Mouse (Mus musculus) limb, embryonic 12.5 days (tissue): Measurements from ENCODE around the gene Mrps27. TPM values are rescaled to one million over a fixed set of nuclear protein-coding genes. Genes with fewer than 3 reads are reported as not detected.

Experiments
- ATAC-seq: fragments of 200-750 bp; cut with Nextera tagmentation; 2 replicates; pipeline ENCODE4 v1.8.0; 2017; ENCODE audit warnings: low read depth, moderate TSS enrichment; ENCODE audit not compliant: insufficient number of reproducible peaks, insufficient read depth, low FRiP score, low TSS enrichment
- H3K27ac ChIP-seq: fragments of 300-500 bp; sonication (generic); 2 replicates; pipeline ENCODE4 v1.5.1; 2016; ENCODE audit warnings: mild to moderate bottlenecking, moderate library complexity
- H3K27me3 ChIP-seq: fragments of 300-500 bp; sonication (generic); 2 replicates; pipeline ENCODE4 v1.6.1; 2016; ENCODE audit warnings: mild to moderate bottlenecking, moderate library complexity
- H3K36me3 ChIP-seq: fragments of 300-500 bp; sonication (generic); 2 replicates; pipeline ENCODE4 v1.6.1; 2016; ENCODE audit warnings: mild to moderate bottlenecking, moderate library complexity
- H3K4me1 ChIP-seq: fragments of 300-500 bp; sonication (generic); replicated peaks from 2 replicates; pipeline ENCODE4 v1.6.1; 2016
- H3K4me2 ChIP-seq: fragments of 300-500 bp; sonication (generic); 2 replicates; pipeline ENCODE4 v1.6.1; 2016; ENCODE audit warnings: mild to moderate bottlenecking, moderate library complexity
- H3K4me3 ChIP-seq: fragments of 300-500 bp; sonication (generic); replicated peaks from 2 replicates; pipeline ENCODE4 v1.5.1; 2016; ENCODE audit warnings: mild to moderate bottlenecking
- H3K9ac ChIP-seq: fragments of 300-500 bp; sonication (generic); replicated peaks from 2 replicates; pipeline ENCODE4 v1.6.1; 2016; ENCODE audit warnings: mild to moderate bottlenecking, moderate library complexity
- H3K9me3 ChIP-seq: fragments of 300-500 bp; sonication (generic); 2 replicates; pipeline ENCODE4 v1.6.1; 2016; ENCODE audit warnings: mild to moderate bottlenecking, moderate library complexity
- WGBS: fragments of 180-500 bp; shearing (Covaris S2); methylation state at CpG from one replicate; pipeline ENCODE4 v1.1.7; 2016; 5-methylcytosine and 5-hydroxymethylcytosine counted together
- polyA plus RNA-seq: library from polyadenylated mRNA; unstranded; fragments of >200 nt; fragmentation: Nextera tagmentation; extraction: Ambion mirVana; gene quantifications from 2 replicates; pipeline ENCODE4 v1.2.1, GENCODE M21; 2016

Gene Mrps27
- 66.2 and 69.6 TPM in 2 replicates for polyA plus RNA-seq

DNA sequence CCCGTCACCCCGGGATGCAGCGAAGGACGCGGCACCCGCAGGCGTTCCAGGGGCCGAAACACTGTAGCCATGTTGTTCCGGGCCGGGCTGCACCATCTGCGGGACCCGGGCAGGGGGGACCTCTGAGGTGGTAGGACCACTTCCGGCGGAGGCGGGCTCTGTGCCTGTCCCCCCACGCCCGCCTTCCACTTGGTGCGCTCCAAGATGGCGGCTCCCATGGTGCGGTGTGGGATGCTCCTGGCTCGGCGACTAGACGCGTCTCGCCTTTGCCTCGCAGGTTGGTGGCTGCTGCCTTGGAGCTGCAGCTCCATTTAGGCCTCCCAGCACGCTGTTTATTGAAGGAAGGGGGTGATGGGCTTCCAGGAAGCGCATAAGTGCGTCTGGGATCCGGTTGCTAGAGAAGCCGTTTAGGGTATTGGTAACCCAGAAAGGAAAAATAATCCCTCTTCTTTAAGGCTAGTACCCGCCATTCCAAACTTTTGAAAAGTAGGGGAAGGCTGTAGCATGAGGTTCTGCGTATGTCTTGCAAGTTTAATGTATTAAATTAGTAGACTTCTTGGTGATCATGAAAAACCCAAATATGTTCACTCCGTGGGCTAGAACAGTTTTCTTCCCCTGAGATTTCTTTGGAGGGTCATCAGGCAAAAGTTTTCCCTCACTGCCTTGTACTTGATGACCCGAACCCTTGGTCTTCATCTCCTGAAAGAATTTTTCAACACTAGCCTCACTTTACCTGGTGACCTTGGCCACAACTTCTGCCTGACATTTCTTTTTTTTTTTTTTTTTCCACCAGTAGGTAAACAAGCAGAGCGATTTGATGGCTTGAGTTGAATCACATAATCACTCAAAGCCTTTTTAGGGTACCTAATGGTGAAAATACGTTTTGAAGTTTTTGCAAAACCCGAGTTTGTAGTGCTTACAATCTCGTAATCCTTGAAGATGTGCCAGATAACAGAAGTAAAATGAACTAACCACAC lies at the start of gene Mrps27, which contains the start of gene Ptcd2:
Mrps27 (plus strand) TSS at position 188 of the 977 bp plus-strand sequence.
Ptcd2 (minus strand) TSS at position 107 of the 977 bp plus-strand sequence.
- H3K27ac ChIP-seq: peak within 1 kb of the TSS; percentile 91
- H3K4me1 ChIP-seq: peaks cover 12% of the 10 kb centered on the region
- peak within 1 kb of the TSS; percentile 81 for H3K4me3 ChIP-seq
- peaks cover 49% of the 10 kb centered on the region for H3K36me3 ChIP-seq
- no peaks in the 10 kb centered on the region for H3K9me3 ChIP-seq
- H3K9ac ChIP-seq: peak within 1 kb of the TSS; percentile 85
- H3K4me2 ChIP-seq: peak within 1 kb of the TSS; percentile 82
- WGBS: 2% methylated on average over 39 of the region's 39 CpGs
- H3K27me3 ChIP-seq: no peaks in the 10 kb centered on the region
- ATAC-seq: peak; percentile 95

- Histone ChIP-seq H3K4me1 (0 out of 2 replicates have a peak, but pooled peaks cover 11% of the 10 kb centered on the region), H3K4me3 (no peak overlapping the region), H3K9ac (no peak overlapping the region), H3K36me3 (no peaks in the 10 kb centered on the region), H3K9me3 (no peaks in the 10 kb centered on the region), H3K4me2 (no peak overlapping the region), H3K27me3 (no peaks in the 10 kb centered on the region), H3K27ac (no peak overlapping the region)
- no peak for ATAC-seq
- WGBS: 88% methylated on average over 5 of the region's 5 CpGs
Observed at GRCm38 (mm10) chr13:99299921-99300320, 44.7 kb upstream of the Mrps27 start.

DNA sequence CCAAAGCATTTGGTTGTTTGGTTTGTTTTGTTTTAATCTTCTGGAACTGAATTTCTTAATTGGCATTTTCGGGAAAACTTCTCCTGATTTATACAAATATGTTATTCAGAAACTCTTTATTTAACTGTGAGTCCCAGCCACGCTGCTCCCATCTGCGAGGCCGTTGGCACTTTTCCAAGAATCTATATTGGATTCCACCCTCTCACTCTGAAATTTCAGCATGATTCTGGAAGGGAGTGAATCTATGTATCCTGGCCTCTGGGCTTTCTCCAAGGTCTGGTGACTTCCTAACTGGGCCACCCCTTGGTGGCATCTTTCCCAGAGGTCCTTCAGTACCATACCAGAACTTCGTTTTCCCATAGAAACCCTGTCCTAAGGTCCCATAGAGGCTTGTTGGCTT lies 40.7 kb upstream of the Mrps27 start:
- Histone ChIP-seq H3K9me3 (no peaks in the 10 kb centered on the region), H3K4me3 (no peak overlapping the region), H3K27ac (no peak overlapping the region), H3K4me1 (0 out of 2 replicates have a peak, but pooled peaks cover 11% of the 10 kb centered on the region), H3K36me3 (no peaks in the 10 kb centered on the region), H3K27me3 (no peaks in the 10 kb centered on the region), H3K9ac (no peak overlapping the region), H3K4me2 (no peak overlapping the region)
- ATAC-seq: no peak
- 73% methylated on average over 5 of the region's 5 CpGs for WGBS

DNA sequence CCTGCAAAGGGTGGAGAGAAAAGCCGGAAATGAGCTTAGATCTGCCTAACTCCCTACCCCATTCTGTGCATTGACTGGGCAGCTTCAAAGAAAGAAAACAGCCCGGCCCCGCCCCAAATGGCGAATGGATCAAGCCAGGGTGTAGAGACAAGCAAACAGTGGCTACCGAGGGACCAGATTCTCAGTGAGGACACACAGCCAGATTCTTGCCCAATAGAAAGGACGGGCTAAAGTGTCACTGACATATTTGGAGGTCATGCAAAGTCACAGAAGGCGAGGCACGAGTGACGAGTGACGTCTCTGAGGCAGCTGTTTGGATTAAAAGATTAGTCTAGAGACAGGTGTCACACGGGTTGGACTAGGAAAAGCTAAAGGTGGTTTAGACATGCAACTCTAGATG lies 40.2 kb upstream of the Mrps27 start:
- Histone ChIP-seq H3K9ac (no peak overlapping the region), H3K4me1 (0 out of 2 replicates have a peak, but pooled peaks cover 6% of the 10 kb centered on the region), H3K4me3 (no peak overlapping the region), H3K9me3 (no peaks in the 10 kb centered on the region), H3K27ac (no peak overlapping the region), H3K4me2 (no peak overlapping the region), H3K36me3 (no peaks in the 10 kb centered on the region), H3K27me3 (no peaks in the 10 kb centered on the region)
- ATAC-seq: peak; percentile 71
- 71% methylated on average over 11 of the region's 11 CpGs for WGBS

DNA sequence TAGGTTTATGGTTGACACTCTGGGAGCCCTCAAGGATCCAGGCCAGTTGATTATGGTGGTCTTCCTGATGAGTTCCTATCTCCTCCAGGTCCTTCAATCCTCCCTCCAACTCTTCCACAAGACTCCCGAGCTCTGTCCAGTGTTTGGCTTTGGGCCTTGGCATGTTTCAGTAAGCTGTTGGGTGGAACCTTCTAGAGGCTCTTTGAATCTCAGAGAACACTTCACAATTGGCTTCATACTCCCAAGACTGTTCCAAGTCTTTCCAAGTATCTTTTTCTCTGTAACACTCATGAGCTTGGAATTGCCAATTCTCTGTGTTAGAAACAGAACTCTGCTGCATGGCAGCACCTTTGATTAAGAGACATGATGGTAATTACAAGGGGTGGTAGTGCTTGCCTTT lies 39.4 kb upstream of the Mrps27 start:
- no peaks in the 10 kb centered on the region for H3K27me3 ChIP-seq
- no peak overlapping the region for H3K4me2 ChIP-seq
- H3K4me3 ChIP-seq: no peak overlapping the region
- 80% methylated on average over 1 of the region's 1 CpGs for WGBS
- ATAC-seq: no peak
- H3K9me3 ChIP-seq: no peaks in the 10 kb centered on the region
- no peaks in the 10 kb centered on the region for H3K36me3 ChIP-seq
- no peak overlapping the region for H3K9ac ChIP-seq
- no peak overlapping the region for H3K27ac ChIP-seq
- H3K4me1 ChIP-seq: 0 out of 2 replicates have a peak, but pooled peaks cover 5% of the 10 kb centered on the region

DNA sequence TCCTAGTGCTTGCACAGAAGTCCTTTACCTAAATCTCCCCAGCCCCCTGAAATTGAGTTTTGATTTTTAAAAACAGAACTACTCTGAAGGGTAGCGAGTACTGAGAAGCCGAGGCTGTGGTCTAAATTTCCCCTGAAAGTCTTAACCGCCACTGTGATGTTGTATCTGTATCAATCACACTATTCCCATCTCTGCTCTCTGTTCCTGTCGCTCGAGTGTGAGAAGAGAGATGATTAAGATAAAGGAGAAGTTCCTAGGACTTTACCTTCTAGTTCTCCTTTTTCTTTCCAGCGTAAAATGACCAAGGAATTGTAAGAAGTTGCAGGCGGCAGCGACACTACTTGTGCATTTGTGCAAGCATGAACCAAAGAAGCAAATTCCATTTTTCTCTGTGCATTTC lies 38.4 kb upstream of the Mrps27 start:
- ATAC-seq: no peak
- no peak overlapping the region for H3K4me2 ChIP-seq
- no peak overlapping the region for H3K27ac ChIP-seq
- H3K27me3 ChIP-seq: no peaks in the 10 kb centered on the region
- no peaks in the 10 kb centered on the region for H3K36me3 ChIP-seq
- no peak overlapping the region for H3K4me3 ChIP-seq
- WGBS: 85% methylated on average over 8 of the region's 8 CpGs
- no peaks in the 10 kb centered on the region for H3K9me3 ChIP-seq
- H3K4me1 ChIP-seq: 0 out of 2 replicates have a peak, but pooled peaks cover 5% of the 10 kb centered on the region
- H3K9ac ChIP-seq: no peak overlapping the region

DNA sequence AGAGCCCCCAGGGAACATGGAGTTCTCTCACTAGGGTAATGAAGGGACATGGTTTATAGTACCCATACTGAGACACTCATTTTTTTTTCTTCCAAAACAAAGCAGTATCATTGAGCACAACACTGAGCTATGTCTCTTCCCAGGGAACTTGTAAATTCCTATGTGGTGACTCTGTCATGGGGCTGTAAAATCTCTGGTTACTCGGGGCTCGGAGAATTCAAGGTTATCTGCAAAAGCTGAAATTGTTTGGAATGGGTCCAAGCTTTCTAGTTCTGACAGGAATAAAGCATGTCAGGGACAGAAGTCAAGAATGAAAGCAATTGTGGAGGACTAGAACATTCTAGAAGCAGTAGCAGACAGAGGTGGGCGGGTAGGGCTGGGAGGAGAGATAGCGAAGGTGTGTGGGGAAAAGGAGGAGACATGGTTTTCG lies 36.6 kb upstream of the Mrps27 start:
- Histone ChIP-seq H3K4me1 (0 out of 2 replicates have a peak, but pooled peaks cover 5% of the 10 kb centered on the region), H3K9ac (no peak overlapping the region), H3K27ac (no peak overlapping the region), H3K4me3 (no peak overlapping the region), H3K36me3 (no peaks in the 10 kb centered on the region), H3K4me2 (no peak overlapping the region), H3K27me3 (no peaks in the 10 kb centered on the region), H3K9me3 (no peaks in the 10 kb centered on the region)
- WGBS: 67% methylated on average over 5 of the region's 5 CpGs
- ATAC-seq: no peak

- 87% methylated on average over 8 of the region's 8 CpGs for WGBS
- ATAC-seq: no peak
Observed at GRCm38 (mm10) chr13:99308393-99308792, 36.2 kb upstream of the Mrps27 start.

DNA sequence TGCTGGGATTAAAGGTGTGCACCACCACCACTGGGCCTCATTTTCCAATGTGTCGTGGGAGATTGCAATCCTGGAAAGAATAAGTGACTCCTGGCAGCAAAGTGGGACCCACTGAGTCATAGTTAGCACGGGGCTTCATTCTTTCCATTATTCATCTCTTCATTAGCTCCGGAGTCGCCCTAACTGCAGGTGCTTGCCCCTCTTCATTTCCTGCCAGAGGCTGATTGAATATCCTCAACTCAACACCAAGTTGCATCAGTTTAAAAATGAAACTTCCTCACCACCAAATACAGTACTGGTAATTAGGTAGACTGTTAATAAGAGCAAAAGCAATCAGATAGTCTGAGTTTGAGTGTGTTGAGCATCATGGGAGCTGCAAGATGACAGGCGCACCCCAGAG lies 30.5 kb upstream of the Mrps27 start:
- H3K4me3 ChIP-seq: no peak overlapping the region
- no peaks in the 10 kb centered on the region for H3K4me1 ChIP-seq
- no peak overlapping the region for H3K9ac ChIP-seq
- no peaks in the 10 kb centered on the region for H3K9me3 ChIP-seq
- no peak overlapping the region for H3K27ac ChIP-seq
- 86% methylated on average over 5 of the region's 5 CpGs for WGBS
- no peak for ATAC-seq
- no peak overlapping the region for H3K4me2 ChIP-seq
- H3K27me3 ChIP-seq: no peaks in the 10 kb centered on the region
- H3K36me3 ChIP-seq: peaks cover 2% of the 10 kb centered on the region

More at GRCm38 (mm10) chr13:99308393-99308792, 36.2 kb upstream of the Mrps27 start:
- H3K4me2 ChIP-seq: no peak overlapping the region
- no peak overlapping the region for H3K4me3 ChIP-seq
- H3K4me1 ChIP-seq: 0 out of 2 replicates have a peak, but pooled peaks cover 5% of the 10 kb centered on the region
- no peaks in the 10 kb centered on the region for H3K9me3 ChIP-seq
- no peaks in the 10 kb centered on the region for H3K27me3 ChIP-seq
- H3K9ac ChIP-seq: no peak overlapping the region
- no peaks in the 10 kb centered on the region for H3K36me3 ChIP-seq
- no peak overlapping the region for H3K27ac ChIP-seq

DNA sequence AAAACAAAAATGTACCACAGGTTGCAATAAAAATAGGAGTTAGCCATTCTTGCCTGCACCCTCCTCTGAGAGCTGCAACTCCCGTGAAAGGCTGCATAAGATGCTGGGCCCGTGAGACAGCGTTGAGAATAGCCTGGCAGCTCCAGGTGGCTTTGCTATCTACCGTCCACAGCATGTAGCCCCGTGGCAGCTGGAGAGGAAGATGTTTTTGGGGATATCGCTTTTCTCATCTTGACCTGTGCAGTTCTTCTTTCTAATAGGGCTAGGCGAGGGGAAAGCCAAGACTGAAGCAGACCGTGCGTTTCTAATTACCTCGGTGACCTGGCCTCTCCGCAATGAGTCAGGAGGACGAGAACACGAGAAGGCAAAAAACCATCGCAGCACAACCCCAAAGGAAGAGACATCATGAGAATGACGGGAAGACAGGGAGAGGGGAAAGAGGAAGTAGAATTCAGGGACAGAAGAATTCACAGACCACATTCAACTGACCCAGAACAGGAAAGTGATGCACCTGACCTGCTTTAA lies 29.9 kb upstream of the Mrps27 start:
- Histone ChIP-seq H3K9ac (no peak overlapping the region), H3K27ac (no peak overlapping the region), H3K4me3 (no peak overlapping the region), H3K27me3 (no peaks in the 10 kb centered on the region), H3K4me1 (no peaks in the 10 kb centered on the region), H3K4me2 (no peak overlapping the region), H3K9me3 (no peaks in the 10 kb centered on the region), H3K36me3 (peaks cover 8% of the 10 kb centered on the region)
- ATAC-seq: no peak
- WGBS: 77% methylated on average over 15 of the region's 15 CpGs

- Histone ChIP-seq H3K4me2 (no peak overlapping the region), H3K9ac (no peak overlapping the region), H3K36me3 (peaks cover 24% of the 10 kb centered on the region), H3K4me3 (no peak overlapping the region), H3K9me3 (no peaks in the 10 kb centered on the region), H3K4me1 (no peaks in the 10 kb centered on the region), H3K27ac (no peak overlapping the region), H3K27me3 (no peaks in the 10 kb centered on the region)
- WGBS: 88% methylated on average over 6 of the region's 6 CpGs
- ATAC-seq: no peak
Observed at GRCm38 (mm10) chr13:99316366-99316765, 28.2 kb upstream of the Mrps27 start.
